Mouse (Mus musculus) liver, embryonic 16.5 days (tissue): Measurements from ENCODE around the gene Clptm1. TPM values are rescaled to one million over a fixed set of nuclear protein-coding genes. Genes with fewer than 3 reads are reported as not detected.

Source experiments
- ATAC-seq: fragments of 200-750 bp; cut with Nextera tagmentation; 2 replicates; pipeline ENCODE4 v1.8.0; 2017; ENCODE audit warnings: low read depth, mild to moderate bottlenecking, moderate number of reproducible peaks, moderate library complexity
- H3K27ac ChIP-seq: fragments of 300-500 bp; sonication (generic); 2 replicates; pipeline ENCODE4 v1.5.1; 2014; ENCODE audit warnings: mild to moderate bottlenecking, low read length
- H3K27me3 ChIP-seq: fragments of 300-500 bp; sonication (generic); 2 replicates; pipeline ENCODE4 v1.6.1; 2014; ENCODE audit warnings: low read depth, low read length, mixed read lengths; ENCODE audit not compliant: control insufficient read depth, insufficient read depth
- H3K36me3 ChIP-seq: fragments of 300-500 bp; sonication (generic); 2 replicates; pipeline ENCODE4 v1.6.1; 2014; ENCODE audit warnings: mild to moderate bottlenecking; ENCODE audit not compliant: control insufficient read depth, insufficient read depth
- H3K4me1 ChIP-seq: fragments of 300-500 bp; sonication (generic); 2 replicates; pipeline ENCODE4 v1.6.1; 2014; ENCODE audit warnings: low read depth, low read length, mixed read lengths; ENCODE audit not compliant: control insufficient read depth
- H3K4me2 ChIP-seq: fragments of 300-500 bp; sonication (generic); 2 replicates; pipeline ENCODE4 v1.6.1; 2014; ENCODE audit warnings: low read depth, low read length, mixed read lengths
- H3K4me3 ChIP-seq: fragments of 300-500 bp; sonication (generic); 2 replicates; pipeline ENCODE4 v1.5.1; 2014; ENCODE audit warnings: low read depth, mild to moderate bottlenecking, low read length
- H3K9ac ChIP-seq: fragments of 300-500 bp; sonication (generic); 2 replicates; pipeline ENCODE4 v1.6.1; 2014; ENCODE audit warnings: low read depth, low read length
- H3K9me3 ChIP-seq: fragments of 300-500 bp; sonication (generic); replicated peaks from 2 replicates; pipeline ENCODE4 v1.6.1; 2016; ENCODE audit warnings: low read length; ENCODE audit not compliant: control insufficient read depth
- WGBS: fragments of 180-500 bp; shearing (Covaris S2); extraction: QIAGEN DNeasy Blood & Tissue Kit; methylation state at CpG from one replicate; pipeline ENCODE4 v1.1.7; 2014; ENCODE audit not compliant: insufficient replicate concordance; 5-methylcytosine and 5-hydroxymethylcytosine counted together
- polyA plus RNA-seq: library from polyadenylated mRNA; unstranded; fragments of >200 nt; fragmentation: Nextera tagmentation; extraction: Ambion mirVana; gene quantifications from 2 replicates; pipeline ENCODE4 v1.2.1, GENCODE M21; 2015

The Clptm1 gene
- polyA plus RNA-seq, 1 experiment from 2014 or later: 42.7 TPM

GRCm38 (mm10) chr7:19629361-19629734 is 35.5 kb downstream of the Clptm1 start, which contains the start of gene Relb:
Relb (minus strand) TSS chr7:19629438.
- under 1% methylated on average over 39 of the region's 41 CpGs for WGBS
- Histone ChIP-seq H3K27me3 (no peaks in the 10 kb centered on the region), H3K36me3 (peaks cover 5% of the 10 kb centered on the region), H3K27ac (peak within 1 kb of the TSS; percentile 85), H3K4me3 (peak within 1 kb of the TSS; percentile 75), H3K9ac (peak within 1 kb of the TSS; percentile 67), H3K9me3 (no peaks in the 10 kb centered on the region), H3K4me1 (peaks cover 39% of the 10 kb centered on the region), H3K4me2 (peak within 1 kb of the TSS; percentile 99)
- peak; percentile 48 for ATAC-seq

GRCm38 (mm10) chr7:19628536-19629360 is 36.1 kb downstream of the Clptm1 start:
- Histone ChIP-seq H3K9me3 (no peaks in the 10 kb centered on the region), H3K4me1 (peaks cover 36% of the 10 kb centered on the region), H3K27me3 (no peaks in the 10 kb centered on the region), H3K36me3 (peaks cover 2% of the 10 kb centered on the region), H3K4me3 (peak overlapping the region; percentile 75), H3K4me2 (peak overlapping the region; percentile 99), H3K27ac (peak overlapping the region; percentile 85), H3K9ac (peak overlapping the region; percentile 67)
- WGBS: under 1% methylated on average over 57 of the region's 57 CpGs
- ATAC-seq: peak; percentile 78

- Histone ChIP-seq H3K36me3 (no peaks in the 10 kb centered on the region; the same call in 1 of the 2 replicates), H3K4me2 (peak overlapping the region; percentile 99), H3K4me1 (peaks cover 31% of the 10 kb centered on the region), H3K4me3 (peak overlapping the region; percentile 75), H3K27ac (no peak overlapping the region), H3K9me3 (no peaks in the 10 kb centered on the region), H3K9ac (no peak overlapping the region), H3K27me3 (no peaks in the 10 kb centered on the region)
- ATAC-seq: no peak
- WGBS: 10% methylated on average over 17 of the region's 17 CpGs
Measured at GRCm38 (mm10) chr7:19628192-19628535, 36.7 kb downstream of the Clptm1 start.

GRCm38 (mm10) chr7:19627721-19628120 is 37.1 kb downstream of the Clptm1 start:
- no peaks in the 10 kb centered on the region for H3K9me3 ChIP-seq
- H3K9ac ChIP-seq: no peak overlapping the region
- 54% methylated on average over 3 of the region's 3 CpGs for WGBS
- ATAC-seq: no peak
- no peak overlapping the region for H3K27ac ChIP-seq
- H3K36me3 ChIP-seq: no peaks in the 10 kb centered on the region
- peaks cover 26% of the 10 kb centered on the region for H3K4me1 ChIP-seq
- H3K4me2 ChIP-seq: peak overlapping the region; percentile 99
- no peaks in the 10 kb centered on the region for H3K27me3 ChIP-seq
- peak overlapping the region; percentile 75; the same call in 1 of the 2 replicates for H3K4me3 ChIP-seq

GRCm38 (mm10) chr7:19623433-19623832 is 41.4 kb downstream of the Clptm1 start:
- Histone ChIP-seq H3K9me3 (no peaks in the 10 kb centered on the region), H3K27me3 (peaks cover 4% of the 10 kb centered on the region), H3K4me1 (peaks cover 8% of the 10 kb centered on the region), H3K4me2 (no peak overlapping the region), H3K36me3 (no peaks in the 10 kb centered on the region), H3K4me3 (no peak overlapping the region), H3K9ac (no peak overlapping the region), H3K27ac (no peak overlapping the region)
- no peak for ATAC-seq
- WGBS: 61% methylated on average over 2 of the region's 2 CpGs

- no peak overlapping the region for H3K9ac ChIP-seq
- no peak overlapping the region for H3K4me3 ChIP-seq
- 45% methylated on average over 6 of the region's 6 CpGs for WGBS
- H3K4me2 ChIP-seq: no peak overlapping the region
- no peak for ATAC-seq
- no peaks in the 10 kb centered on the region for H3K36me3 ChIP-seq
- H3K4me1 ChIP-seq: peaks cover 4% of the 10 kb centered on the region; the same call in 1 of the 2 replicates
- H3K9me3 ChIP-seq: no peaks in the 10 kb centered on the region
- H3K27ac ChIP-seq: no peak overlapping the region
- peaks cover 4% of the 10 kb centered on the region for H3K27me3 ChIP-seq
Measured at GRCm38 (mm10) chr7:19622241-19622640, 42.6 kb downstream of the Clptm1 start.

- Histone ChIP-seq H3K4me2 (no peak overlapping the region), H3K9me3 (no peaks in the 10 kb centered on the region), H3K27ac (no peak overlapping the region), H3K4me3 (no peak overlapping the region), H3K27me3 (peaks cover 4% of the 10 kb centered on the region), H3K36me3 (no peaks in the 10 kb centered on the region), H3K4me1 (peaks cover 4% of the 10 kb centered on the region; the same call in 1 of the 2 replicates), H3K9ac (no peak overlapping the region)
- WGBS: 75% methylated on average over 7 of the region's 7 CpGs
- ATAC-seq: no peak
Measured at GRCm38 (mm10) chr7:19620811-19621210, 44.0 kb downstream of the Clptm1 start.

- Histone ChIP-seq H3K27ac (no peak overlapping the region), H3K9ac (peak overlapping the region; percentile 27), H3K4me3 (peak overlapping the region; percentile 24; the same call in 1 of the 2 replicates), H3K4me1 (peaks cover 4% of the 10 kb centered on the region; the same call in 1 of the 2 replicates), H3K27me3 (peaks cover 4% of the 10 kb centered on the region), H3K9me3 (no peaks in the 10 kb centered on the region), H3K36me3 (no peaks in the 10 kb centered on the region), H3K4me2 (peak overlapping the region; percentile 45)
- ATAC-seq: peak; percentile 69
- 13% methylated on average over 35 of the region's 35 CpGs for WGBS
Measured at GRCm38 (mm10) chr7:19619004-19619801, 45.6 kb downstream of the Clptm1 start.
